Comparison of ENCODE assay signal across 8 mouse cellular contexts in genomic region chr12:80260744-80261695, GRCm38 (mm10). TPM values are rescaled to one million over a fixed set of nuclear protein-coding genes. Genes with fewer than 3 reads are reported as not detected.
DNase-seq lines count a peak whose midpoint lies in the region; ATAC-seq and TF ChIP-seq lines count a peak whose summit lies in the region.

No protein-coding gene starts in this region.

- 7% methylated on average over 25 of the region's 25 CpGs for WGBS in forebrain, postnatal 0 days
- WGBS in limb, embryonic 12.5 days: 13% methylated on average over 25 of the region's 25 CpGs
- WGBS in midbrain, embryonic 14.5 days: 11% methylated on average over 25 of the region's 25 CpGs

- TF ChIP-seq CTCF in MEL (IDR thresholded peaks at IDR 0.05 in 2 of 3, conservative IDR thresholded peaks at IDR 0.05 in 1 of 3; ENCODE audit: control insufficient read depth in 1 of 3, insufficient read depth in 1 of 3, low read depth in 2 of 3, low read length in 3 of 3, poor library complexity in 1 of 3, severe bottlenecking in 1 of 3): no peak
- TF ChIP-seq CTCF in forebrain, postnatal 0 days (IDR thresholded peaks at IDR 0.05; ENCODE audit: low read depth): no peak

- H3K4me3 ChIP-seq in MEL (ENCODE audit: control insufficient read depth in 1 of 2, insufficient read depth in 1 of 2, low read depth in 2 of 2, low read length in 2 of 2): peak overlapping the region; percentile 89 to 94
- peak overlapping the region; percentile 85 for H3K4me3 ChIP-seq in forebrain, postnatal 0 days (ENCODE audit: low read depth, low read length)
- H3K4me3 ChIP-seq in limb, embryonic 12.5 days (replicated peaks): peak overlapping the region; percentile 80
- peak overlapping the region; percentile 79 for H3K4me3 ChIP-seq in midbrain, embryonic 14.5 days (replicated peaks; ENCODE audit: low read depth, low read length)

- no peaks in the 10 kb centered on the region for H3K27me3 ChIP-seq in MEL (ENCODE audit: control insufficient read depth in 1 of 2, insufficient read depth in 2 of 2, low read length in 2 of 2)
- no peaks in the 10 kb centered on the region for H3K27me3 ChIP-seq in forebrain, postnatal 0 days (ENCODE audit: insufficient read depth, low read length)
- H3K27me3 ChIP-seq in limb, embryonic 12.5 days: no peaks in the 10 kb centered on the region
- no peaks in the 10 kb centered on the region for H3K27me3 ChIP-seq in midbrain, embryonic 14.5 days (ENCODE audit: control insufficient read depth, insufficient read depth, low read length)

- no peak; the same call in 1 of the 2 replicates for ATAC-seq in forebrain, postnatal 0 days
- peak; percentile 4; the same call in 1 of the 2 replicates for ATAC-seq in limb, embryonic 12.5 days (ENCODE audit: insufficient number of reproducible peaks, insufficient read depth, low FRiP score, low TSS enrichment, low read depth)
- ATAC-seq in midbrain, embryonic 14.5 days (ENCODE audit: low FRiP score, low TSS enrichment): peak; percentile 22; the same call in 1 of the 2 replicates

- H3K27ac ChIP-seq in MEL (ENCODE audit: control insufficient read depth, low read depth, low read length): peak overlapping the region; percentile 16; the same call in 1 of the 2 replicates
- H3K27ac ChIP-seq in forebrain, postnatal 0 days (ENCODE audit: low read depth, low read length): peak overlapping the region; percentile 57
- H3K27ac ChIP-seq in limb, embryonic 12.5 days: peak overlapping the region; percentile 99
- no peak overlapping the region; the same call in 1 of the 2 replicates for H3K27ac ChIP-seq in midbrain, embryonic 14.5 days (replicated peaks; ENCODE audit: low read depth, low read length)

- no peaks in the 10 kb centered on the region for H3K9me3 ChIP-seq in MEL (replicated peaks; ENCODE audit: insufficient read depth, low read length)
- no peaks in the 10 kb centered on the region for H3K9me3 ChIP-seq in forebrain, postnatal 0 days (ENCODE audit: low read length)
- H3K9me3 ChIP-seq in limb, embryonic 12.5 days: no peaks in the 10 kb centered on the region
- no peaks in the 10 kb centered on the region for H3K9me3 ChIP-seq in midbrain, embryonic 14.5 days (ENCODE audit: control insufficient read depth, low read length)

- TF ChIP-seq POLR2A in MEL (IDR thresholded peaks at IDR 0.05; ENCODE audit: control insufficient read depth in 1 of 2, insufficient read depth in 1 of 2, low read depth in 1 of 2, low read length in 2 of 2, poor library complexity in 1 of 2): no peak

- DNase-seq in cerebellum, postnatal 10 days: peak; percentile 16 to 58
- no peak for DNase-seq in cerebellum, postnatal 4 days (ENCODE audit: low spot score in 2 of 2)
- peak; percentile 14 for DNase-seq in MEL (ENCODE audit: low read depth, low spot score)
- peak; percentile 20 for DNase-seq in forebrain, postnatal 0 days
- peak; percentile 62 for DNase-seq in midbrain, embryonic 14.5 days
- no peak for DNase-seq in thymus, adult 18-20 months
- no peak for DNase-seq in right cerebral cortex, adult 18-20 months

- H3K36me3 ChIP-seq in MEL (ENCODE audit: control insufficient read depth in 1 of 2, insufficient read depth in 2 of 2, low read length in 2 of 2): 0 out of 4 replicates have a peak, but pooled peaks cover 0 to 2% of the 10 kb centered on the region in 2 experiments
- H3K36me3 ChIP-seq in forebrain, postnatal 0 days (ENCODE audit: insufficient read depth): no peaks in the 10 kb centered on the region
- no peaks in the 10 kb centered on the region; the same call in 1 of the 2 replicates for H3K36me3 ChIP-seq in limb, embryonic 12.5 days
- no peaks in the 10 kb centered on the region for H3K36me3 ChIP-seq in midbrain, embryonic 14.5 days (ENCODE audit: control insufficient read depth, insufficient read depth, low read length)

- no peak for TF ChIP-seq RAD21 in MEL (IDR thresholded peaks at IDR 0.05; ENCODE audit: low read depth, low read length)

- H3K4me1 ChIP-seq in MEL (ENCODE audit: control insufficient read depth in 1 of 2, insufficient read depth in 2 of 2, low read length in 2 of 2): peaks cover 0 to 6% of the 10 kb centered on the region in 2 experiments; a peak in 1 of 4 replicates
- 0 out of 2 replicates have a peak, but pooled peaks cover 3% of the 10 kb centered on the region for H3K4me1 ChIP-seq in forebrain, postnatal 0 days (ENCODE audit: insufficient read depth)
- peaks cover 30% of the 10 kb centered on the region for H3K4me1 ChIP-seq in limb, embryonic 12.5 days (replicated peaks)
- peaks cover 3% of the 10 kb centered on the region; the same call in 1 of the 2 replicates for H3K4me1 ChIP-seq in midbrain, embryonic 14.5 days (ENCODE audit: control insufficient read depth, insufficient read depth, low read length)

- peaks cover 7% of the 10 kb centered on the region for H3K79me2 ChIP-seq in MEL (ENCODE audit: control insufficient read depth, insufficient read depth, low read length, poor library complexity)

- TF ChIP-seq EP300 in MEL (IDR thresholded peaks at IDR 0.05; ENCODE audit: low read depth in 1 of 2, low read length in 2 of 2): no peak

- H3K4me2 ChIP-seq in forebrain, postnatal 0 days (ENCODE audit: low read depth): peak overlapping the region; percentile 93
- peak overlapping the region; percentile 89 for H3K4me2 ChIP-seq in limb, embryonic 12.5 days
- H3K4me2 ChIP-seq in midbrain, embryonic 14.5 days (ENCODE audit: low read length): peak overlapping the region; percentile 88

- H3K9ac ChIP-seq in MEL (ENCODE audit: control insufficient read depth, low read depth, low read length, poor library complexity, severe bottlenecking): peak overlapping the region; percentile 87
- peak overlapping the region; percentile 80 for H3K9ac ChIP-seq in forebrain, postnatal 0 days
- peak overlapping the region; percentile 91 for H3K9ac ChIP-seq in limb, embryonic 12.5 days (replicated peaks)
- H3K9ac ChIP-seq in midbrain, embryonic 14.5 days (replicated peaks; ENCODE audit: low read length): peak overlapping the region; percentile 79

TF ChIP-seq in MEL, 35 proteins besides CTCF, POLR2A, EP300 and RAD21:
- no peak for TF ChIP-seq CHD1 (IDR thresholded peaks at IDR 0.05; ENCODE audit: low read depth, low read length)
- TF ChIP-seq RCOR1 (IDR thresholded peaks at IDR 0.05; ENCODE audit: low read depth, low read length): no peak
- no peak for TF ChIP-seq SMC3 (IDR thresholded peaks at IDR 0.05; ENCODE audit: low read depth, low read length)
- no peak for TF ChIP-seq ZMIZ1 (IDR thresholded peaks at IDR 0.05; ENCODE audit: low read depth, low read length)
- TF ChIP-seq GABPA (IDR thresholded peaks at IDR 0.05; ENCODE audit: low read depth, low read length): no peak
- no peak for TF ChIP-seq USF1 (IDR thresholded peaks at IDR 0.05; ENCODE audit: low read depth, low read length)
- no peak for TF ChIP-seq ZNF384 (IDR thresholded peaks at IDR 0.05; ENCODE audit: low read depth, low read length)
- no peak for TF ChIP-seq UBTF (IDR thresholded peaks at IDR 0.05; ENCODE audit: borderline replicate concordance, insufficient read depth, low read depth, low read length)
- no peak for TF ChIP-seq ZC3H11A (IDR thresholded peaks at IDR 0.05; ENCODE audit: low read depth, low read length)
- no peak for TF ChIP-seq TBP (IDR thresholded peaks at IDR 0.05; ENCODE audit: low read depth, low read length)

RNA-seq across cellular contexts. Expression of gene Actn1, which starts 0.8 kb away (rescaled TPM):
- 7.8 and 8.8 TPM in 2 replicates for total RNA-seq in MEL (2012; rRNA removed)
- polyA plus RNA-seq in MEL (2012; ENCODE audit: insufficient read depth in 1 of 2, insufficient read length in 2 of 2, low read depth in 1 of 2, low replicate concordance in 2 of 2, missing spikeins in 1 of 2): 10 to 100 TPM in 1 of 2 experiments, not detected in 1; 27.0 TPM
- total RNA-seq in forebrain, postnatal 0 days (2014; rRNA removed): 15.4 and 19.1 TPM in 2 replicates
- 4.9 and 6.7 TPM in 2 replicates for polyA plus RNA-seq in forebrain, postnatal 0 days (2015; fragmentation: Nextera tagmentation; extraction: Ambion mirVana)
- 42.0 and 45.8 TPM in 2 replicates for polyA plus RNA-seq in limb, embryonic 12.5 days (2016; fragmentation: Nextera tagmentation; extraction: Ambion mirVana)
- polyA plus RNA-seq in midbrain, embryonic 14.5 days (2014; fragmentation: Nextera tagmentation; extraction: Ambion mirVana): 6.2 and 7.9 TPM in 2 replicates

Comparison
In these comparisons a context has a peak if more than half of its experiments do, and no peak if none do; other contexts are left out.
1. DNase-seq: peak in cerebellum, postnatal 10 days (2 of 2), MEL (single experiment), forebrain, postnatal 0 days (single experiment) and midbrain, embryonic 14.5 days (single experiment); none in cerebellum, postnatal 4 days (0 of 2), thymus, adult 18-20 months (0 of 2) and right cerebral cortex, adult 18-20 months (single experiment).
2. Peak in every context shown above with its lines, with median percentiles within 50 percentile points of each other: H3K4me3 ChIP-seq, H3K9ac ChIP-seq and H3K4me2 ChIP-seq.